Comparison of ENCODE assay signal across 13 mouse cellular contexts in genomic region chr13:109446138-109446537, GRCm38 (mm10).
DNase-seq lines count a peak whose midpoint lies in the region; ATAC-seq and TF ChIP-seq lines count a peak whose summit lies in the region.
"Had no signal": no experiment of that assay in that cellular context is flagged by ENCODE, and none has a peak within 500 bp of the region (broad histone marks: within the 10 kb centered on the region; RNA-seq: fewer than 3 reads in every experiment).

No protein-coding gene starts in this region.

- H3K4me2 ChIP-seq in hindbrain, embryonic 12.5 days (replicated peaks), result peak overlapping the region; percentile 56; the same call in 1 of the 2 replicates
- no peak overlapping the region for H3K4me2 ChIP-seq in hindbrain, embryonic 11.5 days (replicated peaks; ENCODE audit: low read depth, low read length)
- H3K4me2 ChIP-seq: lung, embryonic 14.5 days had no signal

- 88% methylated on average over 7 of the region's 7 CpGs for WGBS in hindbrain, embryonic 12.5 days
- WGBS in hindbrain, embryonic 11.5 days, result 92% methylated on average over 7 of the region's 7 CpGs
- 19% methylated on average over 7 of the region's 7 CpGs for WGBS in spleen, adult 2 months

- H3K9ac ChIP-seq in hindbrain, embryonic 12.5 days, result no peak overlapping the region
- H3K9ac ChIP-seq in hindbrain, embryonic 11.5 days (ENCODE audit: low read depth, low read length), result no peak overlapping the region
- H3K9ac ChIP-seq: lung, embryonic 14.5 days had no signal

- H3K27ac ChIP-seq in hindbrain, embryonic 12.5 days, result no peak overlapping the region
- no peak overlapping the region for H3K27ac ChIP-seq in hindbrain, embryonic 11.5 days (ENCODE audit: low read depth, low read length)
- no peak overlapping the region for H3K27ac ChIP-seq in spleen, adult 2 months (ENCODE audit: insufficient read depth, low read length)
- H3K27ac ChIP-seq: limb, embryonic 10.5 days had no signal

- H3K9me3 ChIP-seq in hindbrain, embryonic 12.5 days (replicated peaks), result no peaks in the 10 kb centered on the region
- no peaks in the 10 kb centered on the region for H3K9me3 ChIP-seq in hindbrain, embryonic 11.5 days (ENCODE audit: control insufficient read depth, low read length)
- H3K9me3 ChIP-seq: limb, embryonic 10.5 days had no signal

- H3K27me3 ChIP-seq in hindbrain, embryonic 12.5 days, result no peaks in the 10 kb centered on the region
- no peaks in the 10 kb centered on the region for H3K27me3 ChIP-seq in hindbrain, embryonic 11.5 days (ENCODE audit: control insufficient read depth, insufficient read depth, low read length)
- no peaks in the 10 kb centered on the region for H3K27me3 ChIP-seq in spleen, adult 2 months (ENCODE audit: control insufficient read depth, insufficient read depth, low read length)
- H3K27me3 ChIP-seq: Patski had no signal

- no peak for DNase-seq in hindbrain, embryonic 11.5 days (ENCODE audit: low spot score)
- DNase-seq in spleen, adult 2 months (ENCODE audit: low read depth in 1 of 2, low spot score in 2 of 2), result peak; percentile 7 to 48
- DNase-seq in spleen, postnatal 10 days (ENCODE audit: low spot score in 2 of 2), result no peak
- DNase-seq in layer of hippocampus, postnatal 36 days, result no peak
- DNase-seq in adrenal gland, postnatal 14 days, result no peak
- DNase-seq: adrenal gland, adult 8-10 months; lung, embryonic 14.5 days; thymus, postnatal 14 days had no signal

- H3K4me1 ChIP-seq in hindbrain, embryonic 12.5 days, result peaks cover 24% of the 10 kb centered on the region; the same call in 1 of the 2 replicates
- H3K4me1 ChIP-seq in hindbrain, embryonic 11.5 days (replicated peaks; ENCODE audit: control insufficient read depth, insufficient read depth, low read length), result no peaks in the 10 kb centered on the region
- H3K4me1 ChIP-seq in spleen, adult 2 months (ENCODE audit: control insufficient read depth, insufficient read depth, insufficient read length), result no peaks in the 10 kb centered on the region

- TF ChIP-seq CTCF in spleen, adult 2 months (IDR thresholded peaks at IDR 0.05; ENCODE audit: extremely low read depth, insufficient read depth, insufficient read length, insufficient replicate concordance), result no peak

- no peaks in the 10 kb centered on the region for H3K36me3 ChIP-seq in hindbrain, embryonic 12.5 days
- H3K36me3 ChIP-seq in hindbrain, embryonic 11.5 days (ENCODE audit: control insufficient read depth, insufficient read depth, low read length), result no peaks in the 10 kb centered on the region
- no peaks in the 10 kb centered on the region for H3K36me3 ChIP-seq in spleen, adult 2 months (ENCODE audit: control insufficient read depth, insufficient read depth, low read length)
- H3K36me3 ChIP-seq: limb, embryonic 10.5 days had no signal

- H3K4me3 ChIP-seq in hindbrain, embryonic 12.5 days, result no peak overlapping the region
- H3K4me3 ChIP-seq in hindbrain, embryonic 11.5 days (ENCODE audit: low read depth, low read length), result no peak overlapping the region
- H3K4me3 ChIP-seq in spleen, adult 2 months (ENCODE audit: extremely low read depth, insufficient read depth, insufficient read length), result peak overlapping the region; percentile 8; the same call in 1 of the 2 replicates
- H3K4me3 ChIP-seq: limb, embryonic 10.5 days had no signal

- TF ChIP-seq POLR2A in spleen, adult 2 months (IDR thresholded peaks at IDR 0.05; ENCODE audit: low read depth, low read length), result no peak

- no peak for ATAC-seq in hindbrain, embryonic 12.5 days (ENCODE audit: low FRiP score)
- no peak for ATAC-seq in hindbrain, embryonic 11.5 days (ENCODE audit: low FRiP score)
- peak; percentile 62 for ATAC-seq in megakaryocyte progenitor cell, adult 5-6 weeks (replicated peaks; ENCODE audit: poor library complexity)
- ATAC-seq: intestine, postnatal 0 days; Patski had no signal

Comparison
In these comparisons a context has a peak if more than half of its experiments do, and no peak if none do; other contexts are left out.
1. DNase-seq: peak in spleen, adult 2 months (2 of 2); none in hindbrain, embryonic 11.5 days (single experiment), spleen, postnatal 10 days (0 of 2), layer of hippocampus, postnatal 36 days (0 of 2) and adrenal gland, postnatal 14 days (single experiment).